Mouse (Mus musculus) MEL (cell line): Measurements from ENCODE around the gene Serpinb11. TPM values are rescaled to one million over a fixed set of nuclear protein-coding genes. Genes with fewer than 3 reads are reported as not detected.

Experiments
- DNase-seq: peaks from one replicate; pipeline ENCODE4 v3.0.0; 2011; ENCODE audit warnings: low read depth, low spot score
- H3K27ac ChIP-seq: 2 replicates; pipeline ENCODE4 v1.5.1; 2012; ENCODE audit warnings: low read depth, mild to moderate bottlenecking, control low read depth, low read length, moderate library complexity; ENCODE audit not compliant: control insufficient read depth
- H3K27me3 ChIP-seq, 2 experiments: fragments of 150-350 bp in 1 of 2; sonication (generic) in 1 of 2; 2 replicates each; pipeline ENCODE4 v1.6.1; 2012; ENCODE audit warnings: low read length in 2 of 2, mild to moderate bottlenecking in 2 of 2, improper control_type of control experiment in 1 of 2, moderate library complexity in 1 of 2; ENCODE audit not compliant: insufficient read depth in 2 of 2, control insufficient read depth in 1 of 2
- H3K36me3 ChIP-seq, 2 experiments: 2 replicates each; pipeline ENCODE4 v1.6.1; 2012 to 2014; ENCODE audit warnings: low read length in 2 of 2, improper control_type of control experiment in 1 of 2, inconsistent platforms in 1 of 2, mild to moderate bottlenecking in 1 of 2; ENCODE audit not compliant: insufficient read depth in 2 of 2, control insufficient read depth in 1 of 2
- H3K4me1 ChIP-seq, 2 experiments: fragments of 150-350 bp in 1 of 2; sonication (generic) in 1 of 2; 2 replicates each; pipeline ENCODE4 v1.6.1; 2012; ENCODE audit warnings: low read length in 2 of 2, improper control_type of control experiment in 1 of 2, mild to moderate bottlenecking in 1 of 2; ENCODE audit not compliant: insufficient read depth in 2 of 2, control insufficient read depth in 1 of 2
- H3K4me3 ChIP-seq, 2 experiments: fragments of 150-350 bp in 1 of 2; sonication (generic) in 1 of 2; 2 replicates each; pipeline ENCODE4 v1.5.1; 2012; ENCODE audit warnings: low read depth in 2 of 2, low read length in 2 of 2, mild to moderate bottlenecking in 2 of 2, moderate library complexity in 2 of 2, control low read depth in 1 of 2, improper control_type of control experiment in 1 of 2; ENCODE audit not compliant: control insufficient read depth in 1 of 2, insufficient read depth in 1 of 2
- H3K79me2 ChIP-seq: 2 replicates; pipeline ENCODE4 v1.6.1; 2012; ENCODE audit warnings: mild to moderate bottlenecking, low read length, moderate library complexity; ENCODE audit not compliant: control insufficient read depth, poor library complexity, insufficient read depth
- H3K9ac ChIP-seq: 2 replicates; pipeline ENCODE4 v1.6.1; 2012; ENCODE audit warnings: low read depth, mild to moderate bottlenecking, control low read depth, low read length, moderate library complexity; ENCODE audit not compliant: control insufficient read depth, poor library complexity, severe bottlenecking
- H3K9me3 ChIP-seq: fragments of 150-350 bp; sonication (generic); replicated peaks from 2 replicates; pipeline ENCODE4 v1.6.1; 2012; ENCODE audit warnings: mild to moderate bottlenecking, low read length, improper control_type of control experiment, moderate library complexity; ENCODE audit not compliant: insufficient read depth
- CHD1 ChIP-seq: IDR thresholded peaks from 2 replicates; pipeline ENCODE4 v1.6.1; 2012; ENCODE audit warnings: low read depth, mild to moderate bottlenecking, inconsistent platforms, low read length, improper control_type of control experiment
- CHD2 ChIP-seq: IDR thresholded peaks from 2 replicates; pipeline ENCODE4 v1.6.1; 2011; ENCODE audit warnings: low read length, improper control_type of control experiment
- E2F4 ChIP-seq: IDR thresholded peaks from 2 replicates; pipeline ENCODE4 v1.6.1; 2011; ENCODE audit warnings: low read depth, low read length, improper control_type of control experiment, borderline replicate concordance
- EP300 ChIP-seq, 2 experiments: IDR thresholded peaks; 2 replicates each; pipeline ENCODE4 v1.6.1; 2011; ENCODE audit warnings: improper control_type of control experiment in 2 of 2, low read length in 2 of 2, low read depth in 1 of 2, mild to moderate bottlenecking in 1 of 2
- GABPA ChIP-seq: IDR thresholded peaks from 2 replicates; pipeline ENCODE4 v1.6.1; 2012; ENCODE audit warnings: low read depth, mild to moderate bottlenecking, inconsistent platforms, low read length, improper control_type of control experiment, moderate library complexity
- GATA1 ChIP-seq: IDR thresholded peaks from 2 replicates; pipeline ENCODE4 v1.6.1; 2011; ENCODE audit warnings: low read depth, low read length, improper control_type of control experiment
- HCFC1 ChIP-seq: IDR thresholded peaks from 2 replicates; pipeline ENCODE4 v1.6.1; 2012; ENCODE audit warnings: low read depth, mild to moderate bottlenecking, inconsistent platforms, low read length, improper control_type of control experiment, moderate library complexity
- KAT2A ChIP-seq: conservative IDR thresholded peaks from 2 replicates; pipeline ENCODE4 v1.6.1; 2012; ENCODE audit warnings: low read depth, low read length, improper control_type of control experiment, inconsistent platforms
- MAFK ChIP-seq: IDR thresholded peaks from 2 replicates; pipeline ENCODE4 v1.6.1; 2011; ENCODE audit warnings: low read depth, mild to moderate bottlenecking, low read length, improper control_type of control experiment, borderline replicate concordance
- MAX ChIP-seq: IDR thresholded peaks from 2 replicates; pipeline ENCODE4 v1.6.1; 2011; ENCODE audit warnings: low read length, improper control_type of control experiment
- MAZ ChIP-seq: IDR thresholded peaks from 2 replicates; pipeline ENCODE4 v1.6.1; 2012; ENCODE audit warnings: low read depth, mild to moderate bottlenecking, inconsistent platforms, low read length, improper control_type of control experiment
- MXI1 ChIP-seq: IDR thresholded peaks from 2 replicates; pipeline ENCODE4 v1.6.1; 2011; ENCODE audit warnings: mild to moderate bottlenecking, low read depth, low read length, improper control_type of control experiment
- MYB ChIP-seq: IDR thresholded peaks from 2 replicates; pipeline ENCODE4 v1.6.1; 2011; ENCODE audit warnings: mild to moderate bottlenecking, low read depth, low read length, improper control_type of control experiment
- MYC ChIP-seq: IDR thresholded peaks from 2 replicates; pipeline ENCODE4 v1.6.1; 2011; ENCODE audit warnings: low read depth, mild to moderate bottlenecking, low read length, improper control_type of control experiment, moderate library complexity
- NRF1 ChIP-seq: IDR thresholded peaks from 2 replicates; pipeline ENCODE4 v1.6.1; 2014; ENCODE audit warnings: low read depth, mild to moderate bottlenecking, inconsistent platforms, low read length, improper control_type of control experiment, moderate library complexity; ENCODE audit not compliant: poor library complexity, insufficient read depth, severe bottlenecking
- POLR2AphosphoS5 ChIP-seq: IDR thresholded peaks from 2 replicates; pipeline ENCODE4 v1.6.1; 2012; ENCODE audit warnings: low read depth, borderline replicate concordance, mild to moderate bottlenecking, inconsistent platforms, low read length, moderate library complexity, mixed read lengths
- RAD21 ChIP-seq: IDR thresholded peaks from 2 replicates; pipeline ENCODE4 v1.6.1; 2011; ENCODE audit warnings: mild to moderate bottlenecking, low read depth, low read length, improper control_type of control experiment
- RCOR1 ChIP-seq: IDR thresholded peaks from 2 replicates; pipeline ENCODE4 v1.6.1; 2012; ENCODE audit warnings: low read depth, mild to moderate bottlenecking, inconsistent platforms, low read length, improper control_type of control experiment
- SIN3A ChIP-seq: IDR thresholded peaks from 2 replicates; pipeline ENCODE4 v1.6.1; 2012; ENCODE audit warnings: low read length, improper control_type of control experiment, inconsistent platforms
- SMC3 ChIP-seq: IDR thresholded peaks from 2 replicates; pipeline ENCODE4 v1.6.1; 2011; ENCODE audit warnings: low read depth, low read length, improper control_type of control experiment
- ZC3H11A ChIP-seq: IDR thresholded peaks from 2 replicates; pipeline ENCODE4 v1.6.1; 2012; ENCODE audit warnings: low read depth, mild to moderate bottlenecking, inconsistent platforms, low read length, improper control_type of control experiment
- ZKSCAN1 ChIP-seq: IDR thresholded peaks from 2 replicates; pipeline ENCODE4 v1.6.1; 2012; ENCODE audit warnings: low read depth, mild to moderate bottlenecking, inconsistent platforms, low read length, improper control_type of control experiment, moderate library complexity
- polyA plus RNA-seq, 2 experiments: library from polyadenylated mRNA; stranded (reverse) in 1 of 2; unstranded in 1 of 2; fragments of >175 nt in 1 of 2; fragments of >200 nt in 1 of 2; gene quantifications; 2 replicates each; pipeline versions ENCODE4 v1.2.1 to v1.2.4; 2012; ENCODE audit warnings: low replicate concordance in 2 of 2, low read depth in 1 of 2; ENCODE audit not compliant: insufficient read length in 2 of 2, insufficient read depth in 1 of 2, missing spikeins in 1 of 2
- total RNA-seq: library from RNA; depleted of rRNA; stranded (reverse); fragments of 300-350 nt; gene quantifications from 2 replicates; pipeline ENCODE4 v1.2.3, GENCODE M21; 2012

The Serpinb11 gene
- total and polyA plus RNA-seq, 3 experiments = not detected

DNA sequence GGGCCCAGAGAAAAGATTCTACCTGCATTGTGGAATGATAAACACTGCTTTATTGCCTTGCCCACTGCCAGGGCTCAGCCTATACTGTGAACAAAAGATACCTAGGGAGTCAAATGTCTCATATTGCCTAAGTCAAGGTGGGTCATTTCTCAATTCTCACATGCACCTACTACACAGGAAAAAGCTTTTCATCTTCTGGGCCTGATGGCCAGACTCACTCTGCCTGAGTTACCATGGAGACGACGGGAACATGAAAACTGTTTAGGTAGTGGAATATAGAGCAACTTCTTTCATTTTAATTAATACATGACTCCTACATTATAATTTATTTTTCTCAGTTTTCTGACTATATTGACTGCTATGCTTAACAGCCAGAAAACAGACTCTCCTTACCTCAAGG, 14.2 kb upstream of the Serpinb11 start:
- Histone ChIP-seq H3K27ac (no peak overlapping the region), H3K4me3 (no peak overlapping the region), H3K79me2 (no peaks in the 10 kb centered on the region), H3K9me3 (no peaks in the 10 kb centered on the region), H3K27me3 (no peaks in the 10 kb centered on the region), H3K4me1 (no peaks in the 10 kb centered on the region), H3K9ac (no peak overlapping the region), H3K36me3 (no peaks in the 10 kb centered on the region)
- TF ChIP-seq GABPA (no peak), ZC3H11A (no peak), SIN3A (no peak), MYB (no peak), HCFC1 (no peak), CHD2 (no peak), POLR2AphosphoS5 (no peak), GATA1 (no peak), KAT2A (no peak), RCOR1 (no peak), EP300 (IDR thresholded peaks at IDR 0.05; ENCODE audit: low read depth in 1 of 2, low read length in 2 of 2) (no peak), MAZ (no peak), NRF1 (no peak), RAD21 (no peak), MXI1 (no peak), CHD1 (no peak)
- no peak for DNase-seq

DNA sequence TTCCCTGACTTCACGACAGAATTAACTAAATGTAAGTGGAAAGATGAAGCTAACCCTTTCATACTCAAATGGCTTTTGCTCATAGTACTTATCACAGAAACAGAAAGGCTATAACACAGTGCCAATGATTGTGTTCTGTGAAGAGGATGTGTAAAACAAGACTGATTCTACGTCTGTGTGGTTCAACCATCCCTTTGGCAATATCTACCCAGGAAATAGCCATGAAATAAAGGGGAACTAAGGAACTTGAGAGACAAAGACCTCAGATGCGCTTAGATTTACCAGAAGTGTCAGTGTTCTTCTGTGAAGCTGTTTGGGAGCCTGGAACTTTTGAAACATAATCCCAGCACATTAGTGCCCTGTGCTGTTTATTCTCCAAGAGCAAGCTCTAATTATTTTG, 10.6 kb upstream of the Serpinb11 start:
- no peaks in the 10 kb centered on the region for H3K36me3 ChIP-seq
- H3K79me2 ChIP-seq = no peaks in the 10 kb centered on the region
- no peak overlapping the region for H3K27ac ChIP-seq
- TF ChIP-seq POLR2AphosphoS5 = no peak
- no peak for TF ChIP-seq MYC
- no peak for TF ChIP-seq KAT2A
- no peak for TF ChIP-seq MAX
- no peak for TF ChIP-seq SMC3
- no peak for TF ChIP-seq EP300 (IDR thresholded peaks at IDR 0.05; ENCODE audit: low read depth in 1 of 2, low read length in 2 of 2)
- TF ChIP-seq E2F4 = no peak
- TF ChIP-seq ZKSCAN1 = no peak
- no peak for TF ChIP-seq CHD2
- no peak for TF ChIP-seq RCOR1
- no peak for TF ChIP-seq MAFK
- no peak for TF ChIP-seq MAZ
- H3K4me1 ChIP-seq = no peaks in the 10 kb centered on the region
- H3K27me3 ChIP-seq = no peaks in the 10 kb centered on the region
- H3K9ac ChIP-seq = no peak overlapping the region
- H3K9me3 ChIP-seq = no peaks in the 10 kb centered on the region
- no peak overlapping the region for H3K4me3 ChIP-seq
- DNase-seq = no peak
